Mouse (Mus musculus): Measurements from ENCODE around the gene Rasgrp2.

Gene Rasgrp2

DNA sequence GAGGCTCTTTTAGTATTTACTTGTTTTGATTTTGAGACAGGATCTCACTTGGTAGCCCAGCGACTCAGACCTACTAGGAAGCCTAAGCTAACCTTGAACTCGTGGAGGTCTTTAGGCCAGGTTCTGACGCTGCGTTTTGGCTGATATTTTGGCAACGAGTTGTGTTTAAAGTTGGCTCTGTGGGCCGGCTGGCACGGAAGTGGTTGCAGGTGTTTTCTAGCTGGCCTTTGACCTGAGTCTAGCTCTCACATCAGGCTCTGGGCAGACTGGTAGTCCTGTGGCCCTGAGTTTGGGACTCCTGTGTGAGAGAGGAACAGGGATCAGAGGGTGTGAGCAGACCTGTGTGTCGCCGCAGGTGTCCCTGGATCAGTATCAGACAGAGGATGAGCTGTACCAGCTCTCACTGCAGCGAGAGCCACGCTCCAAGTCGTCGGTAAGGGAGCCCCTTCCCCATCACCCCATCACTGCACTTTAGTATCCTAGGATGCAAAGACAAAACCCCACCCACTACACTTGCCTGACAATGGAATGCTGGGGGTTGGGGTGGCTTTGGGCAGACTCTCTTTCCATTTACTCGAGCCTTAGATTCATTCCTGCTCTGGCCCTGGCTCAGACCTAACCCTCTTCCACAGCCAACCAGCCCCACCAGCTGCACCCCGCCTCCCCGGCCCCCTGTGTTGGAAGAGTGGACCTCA is 8.8 kb downstream of the Rasgrp2 start:
- DNase-seq (ENCODE audit: low spot score): no peak

DNA sequence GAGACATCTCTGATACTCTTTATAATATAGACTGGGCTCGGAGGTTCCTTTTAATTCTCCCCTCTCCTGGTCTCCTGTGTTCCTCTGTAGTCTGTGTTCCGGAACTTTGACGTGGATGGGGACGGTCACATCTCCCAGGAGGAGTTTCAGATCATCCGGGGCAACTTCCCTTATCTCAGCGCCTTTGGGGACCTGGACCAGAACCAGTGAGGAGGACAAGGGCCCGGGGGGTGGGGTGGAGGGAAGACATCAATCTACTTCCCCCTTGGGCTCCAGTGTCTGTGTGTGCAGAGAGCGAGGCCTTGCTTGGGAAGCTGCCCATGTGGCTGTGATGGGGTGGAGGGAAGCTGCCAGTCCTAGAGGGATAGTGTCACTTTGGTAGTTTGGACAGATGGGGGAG is 9.6 kb downstream of the Rasgrp2 start:
- no peak for DNase-seq (ENCODE audit: low spot score)

DNA sequence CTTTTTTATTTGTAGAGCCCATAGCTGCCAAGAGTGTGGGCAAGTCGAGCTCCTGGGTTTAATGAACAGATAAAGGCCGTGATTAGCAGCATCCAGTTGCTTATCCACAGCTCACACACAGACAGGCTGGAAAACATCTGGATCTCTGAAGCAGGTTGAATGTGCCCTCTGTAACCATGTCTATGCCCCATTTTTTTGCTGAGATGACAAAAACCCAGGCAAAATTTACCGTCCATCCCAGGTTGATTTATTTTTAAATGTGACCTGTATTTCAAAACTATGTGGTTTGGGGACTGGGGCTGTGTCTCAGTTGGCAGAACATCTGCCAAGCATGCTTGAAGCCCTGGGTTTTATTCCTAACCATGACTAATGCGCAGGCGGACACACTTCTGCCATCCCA is 10.0 kb downstream of the Rasgrp2 start:
- no peak for DNase-seq (ENCODE audit: low spot score)

DNA sequence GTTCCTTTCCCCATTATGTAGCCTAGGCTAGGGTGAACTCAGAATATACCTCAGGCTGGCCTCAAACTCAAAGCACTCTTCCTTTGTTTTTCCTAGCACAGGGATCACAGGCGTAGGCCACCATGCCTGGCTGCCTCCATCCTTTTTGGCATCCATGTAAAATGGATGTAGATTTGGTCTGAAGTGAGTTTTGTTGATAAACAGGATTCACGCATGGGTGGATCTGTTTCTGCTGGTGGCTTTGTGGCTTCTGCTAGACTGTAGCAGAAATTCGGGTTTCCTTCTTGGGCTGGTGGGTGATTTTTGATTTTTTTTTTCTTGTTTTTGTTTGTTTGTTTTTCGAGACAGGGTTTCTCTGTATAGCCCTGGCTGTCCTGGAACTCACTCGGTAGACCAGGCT is 10.8 kb downstream of the Rasgrp2 start:
- no peak for DNase-seq (ENCODE audit: low spot score)

DNA sequence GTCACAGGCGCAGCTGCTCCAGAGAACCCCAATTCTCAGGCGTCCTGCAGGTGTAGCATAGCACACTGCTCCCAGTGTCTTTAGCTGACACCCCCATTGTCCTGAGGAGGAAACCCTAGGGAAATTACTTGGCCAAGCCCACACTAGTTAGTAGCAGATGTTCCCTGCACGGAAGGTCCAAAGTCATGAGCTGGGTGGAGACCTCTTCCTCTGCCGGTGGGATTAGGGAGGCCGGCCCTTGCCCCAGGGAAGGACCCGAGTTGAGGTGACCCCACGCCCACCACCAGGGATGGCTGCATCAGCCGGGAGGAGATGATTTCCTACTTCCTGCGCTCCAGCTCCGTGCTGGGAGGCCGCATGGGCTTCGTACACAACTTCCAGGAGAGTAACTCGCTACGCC is 13.7 kb downstream of the Rasgrp2 start:
- DNase-seq (ENCODE audit: low spot score): no peak

DNA sequence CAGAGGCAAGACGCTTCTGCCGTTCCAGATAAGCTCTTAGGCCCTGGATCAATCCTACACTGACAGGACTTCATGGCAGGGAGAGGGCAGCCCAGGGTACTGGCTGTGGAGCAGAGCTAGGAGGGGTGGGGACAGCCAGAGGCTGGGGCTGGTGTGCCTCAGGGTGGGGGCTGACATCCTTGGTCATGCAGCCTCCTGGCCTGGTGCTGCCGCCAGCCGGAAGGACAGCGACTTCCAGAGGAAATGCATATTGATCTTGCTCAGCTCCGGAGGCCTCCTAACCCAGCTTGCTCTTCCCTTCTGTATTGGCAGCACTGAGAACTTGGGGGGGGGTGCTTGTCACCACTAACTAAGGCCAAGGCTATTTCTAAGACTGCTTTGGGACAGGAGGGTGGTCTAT is 16.3 kb downstream of the Rasgrp2 start:
- no peak for DNase-seq (ENCODE audit: low spot score)

DNA sequence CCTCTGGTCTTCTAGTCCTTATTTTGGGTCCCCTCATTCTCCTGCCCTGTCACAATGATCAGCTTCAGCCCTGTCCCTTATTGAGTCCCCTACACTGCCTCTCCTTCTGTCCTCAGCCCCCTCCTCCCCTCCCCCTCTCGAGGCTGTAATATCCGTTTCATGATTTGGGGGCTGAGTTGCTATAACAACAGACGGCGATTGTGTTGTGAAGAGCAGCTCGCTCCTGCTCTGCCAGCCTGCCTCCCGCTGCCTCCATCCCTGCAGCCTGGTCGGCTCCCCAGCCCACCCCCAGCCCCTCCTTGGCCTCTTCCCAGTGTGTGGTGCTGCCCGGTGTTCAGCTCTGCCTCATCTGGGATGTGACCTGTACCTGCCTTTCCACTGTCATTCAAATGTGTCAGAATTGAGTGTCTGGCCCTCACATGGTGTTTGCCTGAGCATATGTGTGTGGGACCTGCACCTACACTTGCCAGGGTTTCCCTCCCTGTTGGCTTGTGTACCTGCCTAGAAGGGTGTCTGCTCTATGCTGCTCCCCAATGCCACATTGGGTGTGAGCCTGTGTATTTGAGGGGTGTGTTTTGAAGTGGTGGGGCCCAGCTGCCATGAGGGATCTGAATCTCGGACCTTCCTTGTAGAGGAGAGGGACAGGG is 17.1 kb downstream of the Rasgrp2 start:
- no peak for DNase-seq (ENCODE audit: low spot score)

DNA sequence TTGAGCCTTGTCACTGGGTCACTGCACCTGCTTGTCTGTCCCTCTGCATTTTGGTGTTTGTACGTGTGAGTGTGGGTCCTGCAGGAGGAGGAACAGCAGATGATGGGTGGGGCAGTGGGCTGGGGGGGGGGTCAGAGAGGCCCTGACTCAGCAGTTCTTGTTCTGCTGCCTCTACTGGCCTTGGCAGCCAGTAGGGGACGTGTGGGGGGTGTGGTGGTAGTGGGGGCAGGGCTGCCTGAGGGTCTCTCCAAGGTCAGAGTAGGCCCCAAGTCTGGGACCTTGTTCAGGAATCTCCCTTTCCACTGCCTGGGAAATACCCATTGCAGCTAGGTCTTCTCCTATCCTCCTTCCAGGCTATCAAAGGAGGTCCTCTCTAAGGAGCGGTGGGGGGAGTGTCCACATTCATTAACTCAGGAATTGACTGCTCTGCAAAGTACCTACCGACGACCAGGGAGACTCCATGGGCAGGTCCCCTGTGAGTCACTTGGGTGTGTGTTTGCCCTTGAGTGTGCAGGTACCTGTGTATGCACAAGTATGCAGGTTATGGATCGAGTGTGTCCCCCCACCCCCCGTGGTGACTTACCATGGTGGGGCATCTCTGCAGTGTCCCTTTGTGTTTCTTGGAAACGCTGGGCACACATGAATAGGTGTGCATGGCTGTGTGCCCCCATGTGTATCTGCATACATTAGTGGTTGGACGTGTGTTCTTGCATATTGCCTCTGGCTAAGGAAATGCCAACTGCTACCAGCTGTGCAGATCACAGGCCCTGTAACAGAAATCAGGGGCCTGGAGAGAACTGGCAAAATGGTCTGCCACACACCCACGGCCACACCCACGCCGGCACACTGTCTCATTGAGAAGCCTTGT is 18.0 kb downstream of the Rasgrp2 start:
- DNase-seq (ENCODE audit: low spot score): no peak

DNA sequence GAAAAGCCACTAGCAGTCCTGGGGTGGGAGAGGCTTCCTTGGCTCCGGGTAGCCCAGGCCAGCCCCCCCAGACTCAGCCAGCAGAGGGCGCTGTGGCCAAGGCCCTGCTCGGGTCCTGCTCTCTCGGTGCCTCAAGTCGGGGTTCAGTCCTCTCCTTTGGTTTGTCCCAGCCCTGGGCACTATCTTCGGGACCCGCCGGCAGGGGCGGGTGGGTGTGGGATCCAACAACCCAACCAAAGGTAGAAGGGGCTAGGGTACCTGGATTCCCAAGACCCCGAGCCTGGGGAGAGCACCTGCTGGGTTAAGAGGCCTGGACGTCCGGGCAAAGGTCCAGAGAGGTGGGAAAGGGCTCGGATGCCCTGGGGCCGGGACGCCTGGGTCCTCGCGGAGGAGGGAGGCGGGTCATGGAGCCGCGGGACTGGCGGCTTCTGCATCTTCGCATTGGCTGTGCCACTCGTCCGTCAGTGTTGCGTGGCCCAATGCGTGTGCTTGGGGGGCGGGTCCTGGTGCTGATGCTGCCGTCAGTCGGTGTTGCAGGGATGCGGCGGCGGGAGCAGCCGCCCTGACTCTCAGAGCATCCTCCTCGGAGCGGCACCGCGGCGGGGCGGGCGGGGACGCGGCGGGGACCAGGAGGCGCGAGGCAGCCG is 19.2 kb downstream of the Rasgrp2 start, which contains the start of gene Nrxn2:
Gene Nrxn2 (plus strand): TSS at position 499 of the 647 bp plus-strand sequence.
- peak; percentile 89 for DNase-seq (ENCODE audit: low spot score)

DNA sequence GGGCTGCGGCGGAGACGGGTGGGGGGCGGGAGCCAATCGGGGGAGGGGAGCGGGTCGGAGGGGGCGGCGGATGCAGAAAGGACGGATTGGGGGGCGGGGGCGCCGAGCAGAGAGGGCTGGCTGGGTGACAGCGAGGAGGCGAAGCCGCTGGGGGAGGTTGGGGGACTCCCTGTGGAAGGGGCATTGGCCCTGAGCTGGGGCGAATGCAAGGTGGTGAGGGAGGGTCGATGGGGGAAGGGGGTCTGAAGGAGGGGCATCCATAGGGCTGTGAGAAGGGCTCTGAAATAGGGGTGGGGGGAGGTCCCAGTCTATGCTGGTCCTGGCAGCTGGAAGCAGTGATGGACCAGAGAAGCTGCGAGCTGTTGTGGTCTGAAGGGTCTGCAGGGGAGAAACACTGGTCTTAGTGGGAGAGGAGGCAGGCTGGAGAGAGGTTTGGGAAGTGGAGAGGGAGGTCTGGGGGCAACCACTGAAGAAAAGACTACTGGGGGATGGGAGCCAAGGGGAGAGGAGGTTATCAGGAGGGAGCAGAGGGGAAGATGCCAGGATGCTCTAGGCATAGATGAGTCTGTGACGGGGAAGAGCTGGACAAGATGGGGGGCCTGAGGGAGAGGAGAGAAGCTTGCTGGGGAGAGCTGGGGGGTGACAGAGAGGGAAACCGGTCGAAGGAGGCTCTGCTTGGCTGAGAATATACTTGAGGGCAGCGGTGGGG is 20.0 kb downstream of the Rasgrp2 start:
- no peak for DNase-seq (ENCODE audit: low spot score)

DNA sequence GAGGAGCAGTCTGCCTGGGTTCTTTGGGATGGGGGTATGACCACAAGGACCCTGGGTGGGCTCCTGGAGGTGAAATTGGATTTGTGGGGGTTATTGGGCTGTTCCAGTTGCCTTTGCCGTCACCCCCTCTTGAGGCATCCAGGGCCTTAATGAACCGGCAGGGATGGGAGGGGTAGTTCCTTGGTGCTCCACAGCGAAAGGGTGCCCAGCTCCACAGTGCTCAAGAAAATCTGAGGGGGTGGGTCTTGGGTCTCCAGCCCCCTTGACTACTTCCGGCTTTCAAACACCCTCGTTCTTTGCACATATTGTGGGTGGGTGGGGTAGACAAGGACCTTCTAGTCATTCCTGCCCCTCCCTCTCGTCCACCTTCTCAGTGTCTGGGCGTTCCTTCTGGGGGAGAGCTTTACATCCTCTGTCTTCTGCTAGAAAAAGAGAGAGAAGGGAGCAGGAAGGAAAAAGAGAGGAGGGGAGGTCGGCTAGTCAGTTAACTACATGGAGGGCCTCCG is 20.7 kb downstream of the Rasgrp2 start:
- no peak for DNase-seq (ENCODE audit: low spot score)

DNA sequence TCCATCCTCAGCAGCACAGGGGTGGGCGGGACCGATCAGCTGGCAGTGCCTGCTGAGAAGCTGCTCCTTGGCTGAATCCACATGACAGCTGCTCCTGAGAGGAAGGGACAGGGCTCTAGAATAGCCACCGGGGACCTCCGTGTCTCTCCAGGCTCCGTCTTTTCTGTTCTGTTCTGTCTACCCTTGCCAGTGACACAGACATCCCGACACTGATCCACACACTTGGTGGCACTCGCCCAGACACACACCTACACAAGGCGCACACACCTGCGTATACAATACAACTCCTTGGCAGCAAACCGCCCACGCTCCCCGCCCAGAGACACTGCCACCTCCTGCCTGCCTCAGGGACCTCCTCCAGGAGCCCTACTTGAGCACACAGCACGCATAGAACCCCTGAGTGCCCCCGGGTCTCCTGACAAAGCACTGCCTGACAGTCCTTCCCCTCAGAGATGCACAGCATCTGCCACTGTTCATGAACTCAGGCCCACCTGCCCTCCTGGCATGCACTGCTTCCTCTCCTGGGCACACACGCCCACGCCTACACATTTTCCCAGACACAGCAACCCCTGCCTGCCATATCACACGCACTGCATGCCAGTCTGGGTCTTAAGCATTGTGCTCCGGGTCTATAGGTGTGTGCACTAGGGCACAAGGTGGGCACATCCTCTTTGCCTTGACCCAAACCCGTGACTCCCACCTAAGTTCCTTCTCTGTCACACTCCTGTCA is 21.5 kb downstream of the Rasgrp2 start:
- no peak for DNase-seq (ENCODE audit: low spot score)

DNA sequence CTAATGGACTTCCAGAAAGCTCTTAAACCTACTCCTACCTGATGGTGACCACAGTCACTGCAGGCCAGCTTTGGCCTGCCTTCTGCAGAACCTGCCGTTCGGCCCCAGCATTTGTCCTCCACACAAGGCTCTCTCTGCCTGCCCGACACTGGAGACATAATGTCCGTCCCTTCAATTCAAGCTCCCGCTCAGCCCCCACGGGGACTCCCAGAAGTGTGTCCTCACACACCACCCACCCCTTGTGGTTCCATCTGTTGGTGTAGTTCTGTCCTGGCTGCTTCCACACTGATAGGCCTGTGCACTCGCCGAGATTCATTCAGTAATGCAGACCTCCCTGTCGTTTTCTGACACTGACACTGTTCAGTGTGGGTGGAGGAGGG is 22.1 kb downstream of the Rasgrp2 start:
- DNase-seq (ENCODE audit: low spot score): no peak

DNA sequence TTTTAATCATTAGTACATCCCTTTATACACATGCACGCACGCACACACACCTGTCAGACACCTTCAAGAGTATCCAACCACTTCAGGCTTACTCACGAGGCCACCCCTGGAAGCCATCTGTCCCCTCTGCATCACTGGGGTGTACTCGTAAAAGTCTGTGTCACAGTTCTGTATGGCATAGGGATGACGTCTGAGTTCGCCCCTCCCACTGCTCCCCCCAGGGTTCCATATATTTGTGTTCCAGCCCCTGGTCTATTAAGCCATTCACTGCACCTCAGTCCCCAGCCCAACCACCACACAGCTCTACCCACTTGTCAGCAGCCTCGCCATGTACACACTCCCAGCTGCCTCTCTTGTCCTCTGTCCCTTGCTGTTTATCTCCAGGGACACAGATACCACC is 22.9 kb downstream of the Rasgrp2 start:
- DNase-seq (ENCODE audit: low spot score): no peak

DNA sequence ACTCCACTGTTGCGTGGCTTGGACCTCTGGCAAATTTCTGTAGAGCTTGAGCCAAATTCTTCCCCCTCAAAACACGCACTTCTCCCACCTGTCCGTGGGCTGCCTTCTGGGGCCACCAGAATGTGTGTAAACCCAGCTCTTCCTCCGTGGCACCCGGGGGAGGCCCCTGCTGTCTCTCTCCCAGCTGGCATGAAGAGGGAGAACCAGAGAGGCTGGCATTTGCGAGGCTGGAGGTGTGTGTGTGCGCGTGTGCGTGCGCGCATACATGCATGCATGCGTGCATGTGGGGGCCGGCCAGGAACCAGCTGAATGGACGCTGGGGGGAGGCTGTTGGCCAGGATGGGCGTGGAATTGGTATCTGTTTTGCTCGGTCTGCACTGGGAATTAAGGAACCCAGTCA is 24.1 kb downstream of the Rasgrp2 start:
- no peak for DNase-seq (ENCODE audit: low spot score)

DNA sequence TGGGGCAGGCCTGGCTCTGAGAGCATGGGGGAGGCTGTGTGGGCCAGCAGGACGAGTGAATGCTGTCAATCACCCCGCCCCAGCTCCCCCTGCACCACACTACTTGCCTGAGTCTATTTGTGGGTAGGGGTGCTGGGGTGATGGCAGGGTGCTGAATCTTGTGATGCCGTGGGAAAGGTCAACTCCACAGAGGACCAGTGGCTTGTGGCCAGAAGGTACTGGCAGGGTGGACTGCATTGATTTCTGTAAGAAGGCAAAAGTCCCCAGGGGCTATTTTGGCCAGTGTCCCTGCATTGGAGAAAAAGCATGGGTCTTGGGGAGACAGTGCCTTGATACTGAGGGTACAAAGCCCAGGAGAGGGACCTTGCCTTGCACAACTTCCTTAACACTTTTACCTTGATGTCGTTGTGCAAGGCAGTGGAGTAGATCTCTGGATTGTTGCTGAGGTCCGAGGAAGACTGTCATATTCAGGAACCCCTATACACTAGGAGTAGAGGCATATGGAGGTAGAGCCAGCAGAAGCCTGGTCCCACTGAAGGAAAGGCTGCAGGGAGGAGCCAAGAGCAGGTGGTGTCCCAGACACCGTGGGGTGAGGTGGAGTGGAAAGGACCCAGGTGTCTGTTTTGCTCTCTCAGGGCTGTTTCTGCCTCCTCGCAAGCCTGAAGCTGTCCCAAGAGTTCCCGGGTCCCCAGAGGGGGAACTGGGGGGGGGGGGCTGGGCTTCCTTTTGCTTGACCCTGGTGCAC is 25.2 kb downstream of the Rasgrp2 start:
- no peak for DNase-seq (ENCODE audit: low spot score)

DNA sequence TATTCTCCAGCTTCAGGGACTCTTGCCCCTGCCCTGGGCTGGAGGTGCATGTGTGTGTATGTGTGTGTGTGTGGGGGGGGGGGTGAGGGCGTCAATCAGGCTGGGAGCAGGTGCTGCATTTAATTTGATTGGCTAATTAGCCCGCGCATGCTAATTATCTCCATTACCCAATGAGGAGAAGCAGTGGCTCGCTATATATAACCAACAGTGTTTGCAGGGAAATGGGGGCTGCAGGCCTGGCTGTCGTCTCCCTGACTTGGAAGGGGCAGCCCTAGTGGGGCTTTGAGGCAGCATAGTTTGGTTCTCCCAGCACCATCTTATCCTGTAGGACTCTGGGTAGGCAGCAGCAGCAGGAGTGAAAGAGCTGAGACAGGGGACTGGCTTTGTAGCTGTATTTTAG is 26.5 kb downstream of the Rasgrp2 start:
- no peak for DNase-seq (ENCODE audit: low spot score)

DNA sequence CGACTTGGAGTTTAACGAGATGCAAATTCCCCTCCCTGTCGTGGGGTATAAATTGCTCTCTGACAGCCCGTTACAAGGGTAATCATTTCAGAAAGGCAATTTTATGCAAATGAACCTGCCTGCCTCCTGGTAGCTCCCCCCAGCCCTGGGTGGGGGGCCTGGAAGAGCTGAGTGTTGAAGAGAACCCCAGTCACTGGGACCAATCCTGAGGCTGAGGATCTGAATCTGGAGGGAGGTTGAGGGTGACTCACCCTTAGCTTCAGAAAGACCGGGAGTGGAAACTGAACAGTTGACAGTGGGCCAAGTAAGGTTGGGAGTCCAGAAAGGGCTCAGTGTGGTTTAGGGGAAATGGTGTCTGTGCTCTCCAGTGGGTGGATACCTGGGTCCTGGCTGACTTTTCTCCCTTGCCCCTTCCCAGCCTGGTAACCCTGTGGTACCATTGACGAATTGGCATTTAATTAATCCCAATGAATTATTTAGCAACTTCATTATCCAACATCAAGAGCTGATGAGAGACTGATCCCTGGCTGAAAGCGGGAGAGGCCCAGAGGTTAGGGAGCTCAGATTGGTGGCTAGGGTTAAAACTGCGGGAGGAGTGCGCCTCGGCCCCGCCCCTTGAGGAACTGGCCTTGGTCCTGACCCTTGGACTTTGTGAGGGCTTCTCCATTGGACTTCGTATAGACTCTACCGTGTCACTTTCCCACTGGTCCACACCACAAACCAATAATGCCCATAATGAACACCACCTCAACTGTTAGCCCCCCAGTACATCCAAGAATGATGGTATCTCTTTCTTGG is 27.8 kb downstream of the Rasgrp2 start:
- DNase-seq (ENCODE audit: low spot score): no peak

DNA sequence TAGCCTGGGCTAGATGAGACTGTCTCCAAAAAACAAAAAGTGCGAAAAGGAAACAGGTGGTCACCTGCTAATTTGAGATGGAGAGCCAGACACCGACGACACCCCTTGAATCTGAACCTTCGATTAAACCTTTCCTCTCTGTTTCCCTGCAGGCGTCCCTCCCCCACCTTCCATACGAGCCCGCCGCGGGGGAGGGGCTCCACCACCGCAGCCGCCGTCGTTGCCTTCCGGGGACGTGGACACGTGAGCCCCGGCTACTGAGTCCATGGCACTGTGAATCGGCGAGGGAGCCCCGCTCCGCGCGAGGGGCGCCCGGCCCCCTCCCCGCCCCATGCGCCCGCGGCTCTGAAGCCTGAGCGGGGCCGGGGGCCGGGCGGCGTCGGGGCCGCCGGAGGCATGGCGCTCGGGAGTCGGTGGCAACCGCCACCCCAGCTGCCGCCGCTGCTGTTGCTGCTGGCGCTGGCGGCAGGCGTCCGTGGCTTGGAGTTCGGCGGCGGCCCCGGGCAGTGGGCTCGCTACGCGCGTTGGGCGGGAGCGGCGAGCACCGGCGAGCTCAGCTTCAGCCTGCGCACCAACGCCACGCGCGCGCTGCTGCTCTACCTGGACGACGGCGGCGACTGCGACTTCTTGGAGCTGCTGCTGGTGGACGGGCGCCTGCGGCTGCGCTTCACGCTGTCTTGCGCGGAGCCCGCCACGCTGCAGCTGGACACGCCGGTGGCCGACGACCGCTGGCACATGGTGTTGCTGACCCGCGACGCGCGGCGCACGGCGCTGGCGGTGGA is 28.7 kb downstream of the Rasgrp2 start:
- DNase-seq (ENCODE audit: low spot score): no peak

Measured in testis, postnatal 14 days (tissue).